Mouse (Mus musculus) kidney, postnatal 14 days (tissue): ENCODE data around the gene Chrng.
A peak's percentile ranks its signal among the peaks of the same experiment; 100 is the strongest.

Experiments used
- DNase-seq: peaks from one replicate; pipeline ENCODE4 v3.0.0; 2022; ENCODE audit warnings: mixed read lengths

The Chrng gene

DNA sequence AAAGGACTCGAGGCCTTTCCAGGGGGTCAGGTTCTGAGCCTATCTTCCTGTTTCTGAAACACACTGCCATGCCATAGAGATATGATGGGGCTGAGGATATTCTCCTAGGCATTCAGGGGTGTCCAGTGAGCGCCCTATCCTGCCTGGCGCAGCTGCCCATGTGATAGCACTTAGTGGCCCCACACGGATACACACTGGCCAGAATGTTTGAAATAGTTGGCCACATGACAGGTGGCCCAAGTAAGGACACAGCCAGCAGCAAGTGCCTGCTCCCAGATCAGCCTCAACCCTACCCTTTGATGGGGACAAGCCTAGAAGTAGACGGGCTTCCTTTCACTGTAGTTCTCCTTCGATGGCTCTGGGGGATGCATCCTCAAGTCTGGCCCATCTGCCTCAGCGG is at the start of gene Chrng:
Gene Chrng (plus strand): TSS at position 193 of the 400 bp plus-strand sequence.
- DNase-seq, result no peak

DNA sequence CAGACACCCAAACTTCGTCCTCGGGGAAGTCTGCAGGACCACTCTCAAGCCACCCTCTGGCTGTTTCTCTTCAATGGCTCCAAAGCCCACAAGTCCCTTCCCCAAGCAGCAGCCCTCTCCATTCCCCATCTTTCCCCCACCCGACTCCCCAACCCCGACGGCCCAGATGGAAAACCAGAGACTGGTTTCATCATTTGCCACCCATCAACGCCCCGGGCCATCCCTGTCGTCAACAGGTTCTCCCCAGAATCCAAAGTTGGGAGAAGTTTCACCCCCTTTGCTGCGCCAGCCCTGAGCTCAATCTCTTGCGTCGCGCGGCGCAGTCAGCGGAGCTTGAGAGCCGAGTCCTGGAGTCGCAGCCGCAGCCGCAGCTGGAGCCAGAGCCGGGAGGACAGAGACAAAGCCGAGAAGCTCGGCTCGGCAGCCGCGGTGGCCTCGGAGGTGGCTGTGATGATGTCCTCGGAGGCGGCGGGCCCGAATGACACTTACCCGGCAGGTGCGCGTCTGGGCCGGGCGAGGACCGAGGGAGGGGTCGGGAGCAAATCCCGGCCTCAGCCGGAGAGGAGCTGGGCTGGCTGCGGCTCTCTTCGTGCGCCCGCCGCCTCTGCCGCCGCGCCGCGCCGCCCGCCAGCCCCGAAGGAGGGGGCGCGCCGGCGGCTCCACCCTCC is 48.8 kb upstream of the Chrng start:
- no peak for DNase-seq

DNA sequence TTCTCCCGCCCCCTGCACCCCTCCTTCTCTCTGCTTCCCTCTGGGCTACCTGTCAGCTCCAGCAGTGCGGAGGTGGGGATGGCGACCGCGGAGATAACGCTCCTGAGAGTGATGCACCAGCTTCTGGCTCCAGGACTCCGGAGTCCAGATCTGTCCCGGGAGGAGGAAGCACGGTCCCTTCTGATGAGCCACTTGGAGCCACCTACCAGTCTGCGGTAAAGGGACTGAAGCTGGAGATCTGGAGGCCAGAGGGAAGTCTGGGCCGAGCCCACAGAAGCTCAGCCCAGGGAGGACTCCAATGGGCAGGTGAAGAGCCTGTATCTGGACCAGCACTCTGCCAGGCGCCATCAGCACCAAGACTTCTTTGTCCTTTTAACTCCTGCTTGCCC is 48.3 kb upstream of the Chrng start, which contains the start of gene Ecel1:
Gene Ecel1 (minus strand): TSS at position 323 of the 389 bp plus-strand sequence.
- DNase-seq, result no peak

DNA sequence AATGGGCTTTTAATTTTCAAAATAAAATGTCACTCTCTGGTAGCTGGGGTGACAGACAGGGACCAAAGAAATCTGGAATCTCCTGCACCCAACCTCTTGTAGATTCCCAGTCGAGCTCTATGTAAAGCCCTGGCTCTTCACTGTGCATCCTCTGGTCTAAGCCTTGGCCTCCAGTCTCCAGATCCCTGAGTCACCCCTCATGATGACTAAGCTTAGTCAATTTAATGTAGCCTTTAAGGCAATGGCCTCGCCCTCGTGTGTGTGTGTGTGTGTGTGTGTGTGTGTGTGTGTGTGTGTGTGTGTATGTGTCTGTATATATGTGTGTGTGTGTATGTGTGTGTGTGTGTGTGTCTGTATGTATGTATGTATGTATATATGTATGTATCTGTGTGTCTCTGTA is 45.1 kb upstream of the Chrng start:
- no peak for DNase-seq

DNA sequence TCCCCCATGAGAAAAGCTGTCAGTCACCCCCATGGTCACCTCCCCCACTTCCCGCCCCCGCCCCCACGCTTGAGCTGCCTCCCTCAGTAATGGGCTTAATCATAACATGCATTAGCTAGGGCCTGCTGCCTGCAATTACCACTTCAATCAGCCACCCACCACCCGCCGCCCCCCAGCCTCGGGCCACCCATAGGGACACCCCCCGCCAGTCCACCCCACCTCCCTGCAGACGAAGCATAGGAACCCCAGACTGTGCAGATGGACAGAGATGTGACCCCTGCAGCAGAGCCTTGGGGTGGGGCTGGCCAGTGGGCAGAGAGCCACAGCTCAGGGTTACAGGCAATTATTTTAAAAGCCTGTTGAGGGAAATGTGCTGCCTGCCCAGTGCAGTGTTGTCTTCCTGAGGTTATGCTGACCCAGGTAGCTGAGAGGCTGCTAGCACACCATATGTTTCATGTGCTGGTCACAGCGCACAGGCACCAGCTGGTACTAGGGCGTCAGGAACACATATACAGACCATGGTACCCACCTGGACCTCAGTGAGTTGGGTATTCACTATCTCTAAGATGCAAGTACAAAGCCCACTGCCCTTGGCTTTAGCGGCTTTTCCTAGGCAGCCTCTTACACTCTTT is 40.2 kb upstream of the Chrng start:
- no peak for DNase-seq

DNA sequence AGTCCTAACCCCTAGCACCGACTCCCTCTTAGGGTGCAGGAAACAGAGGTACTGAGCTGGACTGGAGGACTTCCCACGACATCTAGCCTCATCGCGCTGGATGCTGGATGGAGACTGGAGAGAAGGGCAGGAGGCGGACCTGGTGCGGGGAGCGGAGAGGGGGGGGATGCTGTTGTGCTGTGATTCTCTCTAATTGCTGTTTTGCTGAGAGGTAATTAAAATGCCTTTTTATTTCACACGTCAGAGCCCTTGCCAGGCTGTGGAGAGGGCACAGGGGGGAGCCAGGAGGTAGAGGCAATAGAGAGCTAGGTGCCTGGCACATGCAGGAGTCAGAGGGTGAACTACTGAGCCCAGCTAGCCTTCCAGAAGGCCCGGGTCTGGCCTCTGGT is 39.7 kb upstream of the Chrng start:
- DNase-seq, result no peak

DNA sequence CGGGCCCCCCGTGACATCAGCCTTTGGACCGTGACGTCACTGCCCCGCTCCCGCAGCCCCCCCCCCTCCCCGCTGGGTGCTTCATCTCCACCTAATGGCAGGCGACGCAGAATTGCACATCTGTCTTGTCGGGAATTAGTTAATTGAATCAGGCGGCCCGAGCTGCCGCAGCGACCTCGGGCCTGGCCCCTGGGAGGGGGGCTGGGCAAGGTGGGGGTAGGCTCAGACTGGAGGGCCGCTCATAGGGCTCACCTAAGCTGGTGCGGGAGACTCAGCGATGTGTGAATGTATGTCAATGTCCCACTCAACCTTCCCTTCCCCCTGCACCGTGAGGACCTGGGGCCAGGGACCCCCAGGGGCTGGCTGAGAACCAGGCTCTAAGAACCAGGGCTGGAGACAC is 34.0 kb upstream of the Chrng start:
- no peak for DNase-seq

DNA sequence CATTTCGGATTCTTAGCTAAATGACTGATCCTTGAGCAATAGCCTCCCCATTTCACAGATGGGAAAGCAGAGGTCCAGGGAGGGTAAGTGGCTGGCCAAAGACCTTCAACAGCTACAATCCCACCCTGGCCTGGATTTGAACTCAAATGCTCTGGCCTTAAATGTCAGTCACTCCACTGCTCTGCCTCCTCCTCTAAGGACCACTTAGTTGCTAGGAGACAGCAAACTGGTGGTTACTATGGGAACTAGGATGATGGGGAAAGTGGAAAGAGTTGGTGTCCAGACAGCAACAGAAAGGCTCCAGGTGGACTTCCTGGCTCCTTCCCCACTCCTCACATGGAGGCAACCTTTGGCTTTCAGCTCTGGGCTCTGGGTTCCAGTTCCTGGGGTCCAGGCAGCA is 33.1 kb upstream of the Chrng start:
- DNase-seq, result no peak

DNA sequence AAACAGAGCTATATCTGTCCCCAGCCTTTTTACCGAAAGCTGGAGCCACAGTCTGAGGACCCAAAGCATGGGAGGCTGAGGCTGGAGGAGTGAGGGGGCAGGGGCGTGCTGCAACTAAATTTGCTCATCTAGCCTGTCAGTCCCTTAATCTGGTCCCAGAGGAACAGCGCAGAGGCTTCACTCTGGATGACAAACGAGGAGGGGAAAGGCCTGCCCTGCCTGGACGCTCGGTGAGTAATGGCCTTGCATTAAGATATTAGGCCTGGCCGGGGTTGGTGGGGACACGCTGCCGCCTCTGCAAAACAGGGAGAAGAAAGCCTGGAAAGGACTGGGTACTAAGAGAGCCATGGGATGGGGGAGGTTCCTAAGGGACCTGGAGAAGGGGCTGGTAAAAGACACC is 32.1 kb upstream of the Chrng start:
- DNase-seq, result no peak

DNA sequence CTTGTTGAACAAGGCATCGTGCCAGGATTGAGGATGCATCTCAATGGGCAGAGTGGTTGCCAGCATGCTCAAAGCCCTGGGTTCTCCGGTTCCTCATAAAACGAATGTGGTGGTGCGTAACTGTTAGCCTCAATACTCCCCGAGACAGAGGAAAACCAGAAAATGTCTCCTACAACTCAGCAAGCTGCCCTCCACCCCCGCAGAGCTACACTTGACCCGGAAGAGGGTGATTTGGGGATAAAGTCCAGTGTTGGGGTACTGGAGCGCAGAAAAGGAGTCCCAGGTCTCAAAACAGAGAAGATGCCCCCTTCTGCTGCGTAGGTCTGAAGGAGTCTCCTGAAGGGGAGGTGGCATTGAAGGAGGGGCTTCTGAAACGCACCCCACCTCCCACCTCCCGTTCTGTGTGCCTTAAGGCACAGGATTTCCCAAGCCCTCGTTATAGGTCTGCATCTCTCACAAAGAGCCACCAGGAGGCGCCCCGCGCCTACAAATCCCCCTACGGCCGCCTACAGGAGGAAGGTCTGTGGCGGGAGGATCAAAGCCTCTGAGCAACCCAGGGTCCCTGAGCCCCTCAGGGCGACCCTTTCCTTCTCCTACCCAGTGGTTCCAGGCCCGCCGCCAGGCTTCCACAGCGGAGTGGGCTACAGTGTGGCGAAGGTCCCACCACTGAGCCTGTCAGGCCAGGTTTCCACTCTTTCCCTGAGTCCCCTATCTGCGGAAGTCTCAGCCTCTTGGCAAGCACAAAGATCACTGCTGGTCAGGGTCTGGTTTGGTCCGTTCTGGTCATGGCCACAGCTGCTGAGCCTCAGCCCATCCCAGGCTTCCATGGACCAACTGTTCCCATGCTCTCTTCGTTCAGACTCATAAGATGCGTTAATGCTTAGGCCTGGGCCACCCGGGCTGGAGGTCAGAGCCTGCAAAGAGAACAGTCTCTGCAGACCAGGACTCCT is 30.2 kb upstream of the Chrng start:
- DNase-seq, result peak; percentile 79

DNA sequence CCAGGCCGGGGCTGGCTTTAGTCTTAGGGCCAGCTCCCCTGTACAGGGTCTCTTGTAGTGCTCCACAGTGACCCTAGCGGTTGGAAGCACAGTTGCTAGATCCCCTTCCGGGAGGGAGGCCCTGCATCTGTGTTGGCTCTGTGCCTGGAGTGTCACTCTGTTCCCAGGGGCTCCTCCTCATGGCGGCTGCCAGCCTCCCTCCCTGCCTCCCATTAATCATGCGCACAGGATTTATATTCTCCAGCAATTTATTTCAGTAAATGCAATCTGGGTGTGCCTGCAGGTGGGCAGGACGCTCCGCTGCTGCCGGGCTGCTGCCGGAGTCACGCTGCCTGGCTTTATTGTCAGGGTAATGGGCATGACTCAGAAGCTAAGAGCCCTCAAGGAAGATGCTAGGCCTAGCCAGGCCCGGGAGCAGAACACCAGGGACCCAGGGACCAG is 28.6 kb upstream of the Chrng start:
- peak; percentile 66 for DNase-seq

DNA sequence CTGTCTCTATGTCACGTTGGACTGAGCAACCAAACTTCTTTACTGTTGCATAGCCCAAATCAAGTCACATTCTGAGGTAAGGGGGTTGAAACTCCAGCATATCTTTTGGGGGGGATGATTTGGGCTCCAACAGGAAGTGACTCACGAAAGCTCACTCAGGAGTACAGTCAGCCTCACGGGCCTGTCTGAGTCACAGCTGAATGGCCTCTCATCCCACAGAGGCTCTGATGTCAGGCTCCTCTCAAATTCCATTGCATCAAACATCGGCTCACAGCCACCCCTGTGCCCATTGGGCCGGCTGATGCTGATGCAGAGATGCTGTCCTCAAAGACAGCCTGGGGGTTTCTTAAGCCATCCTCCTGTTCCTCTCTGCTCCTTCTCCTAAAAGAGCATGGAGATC is 23.6 kb upstream of the Chrng start:
- no peak for DNase-seq

DNA sequence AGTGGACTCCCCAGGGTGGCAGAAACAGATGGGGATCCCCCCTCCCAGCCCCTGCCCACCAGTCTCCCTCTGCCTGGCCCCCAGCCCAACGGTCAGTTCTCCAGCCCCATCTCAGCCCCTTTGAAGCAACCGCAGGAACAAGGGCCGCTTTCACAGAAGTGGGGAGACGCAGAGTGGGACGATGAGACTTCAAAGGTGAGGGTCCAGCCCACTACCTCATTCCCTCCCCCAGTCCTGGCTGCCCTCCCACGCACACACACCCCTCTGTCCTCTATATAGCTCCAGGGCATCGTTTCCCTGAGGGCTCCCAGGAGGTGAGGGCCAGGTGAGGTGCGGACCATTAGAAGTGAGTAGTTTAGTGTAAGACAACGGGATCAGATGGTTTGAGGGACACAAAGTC is 21.4 kb upstream of the Chrng start, which contains the start of gene Prss56:
Gene Prss56 (plus strand): TSS at position 301 of the 400 bp plus-strand sequence.
- DNase-seq, result no peak

DNA sequence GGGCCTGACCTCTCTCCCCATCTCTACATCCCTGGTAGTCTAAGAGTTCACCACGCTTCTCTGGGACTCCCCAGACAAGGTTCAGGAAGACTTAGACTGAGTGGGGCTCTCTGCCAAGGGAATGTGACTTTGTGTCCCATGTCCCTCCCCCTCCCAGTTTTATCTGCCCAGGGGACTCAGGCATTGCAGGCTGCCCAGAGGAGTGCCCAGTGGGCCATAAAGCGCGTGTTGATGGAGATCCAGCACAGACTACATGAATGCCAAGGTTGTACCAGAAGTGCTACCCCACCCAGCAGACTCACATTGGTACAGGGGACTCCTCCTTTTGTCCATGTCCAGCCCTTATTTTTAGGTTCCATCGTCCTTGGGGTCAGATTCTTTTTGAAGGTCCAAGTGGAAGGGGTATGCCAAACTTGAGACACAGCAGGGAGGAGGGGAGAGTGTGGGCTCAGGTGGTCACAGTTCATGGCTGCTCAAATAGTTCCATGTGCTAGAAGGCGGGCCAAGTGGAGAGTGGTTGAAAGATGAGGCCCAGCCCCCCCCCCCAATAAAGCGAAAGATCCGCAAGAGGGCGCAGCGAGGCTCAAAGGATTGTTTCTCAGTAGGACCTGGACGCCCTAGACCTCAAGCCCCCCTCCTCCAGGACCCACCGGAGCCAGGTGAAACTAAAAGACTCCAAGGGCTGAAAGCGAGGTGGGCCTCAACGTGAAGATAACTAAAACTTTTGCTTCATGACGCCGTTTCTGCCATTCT is 20.3 kb upstream of the Chrng start:
- no peak for DNase-seq

DNA sequence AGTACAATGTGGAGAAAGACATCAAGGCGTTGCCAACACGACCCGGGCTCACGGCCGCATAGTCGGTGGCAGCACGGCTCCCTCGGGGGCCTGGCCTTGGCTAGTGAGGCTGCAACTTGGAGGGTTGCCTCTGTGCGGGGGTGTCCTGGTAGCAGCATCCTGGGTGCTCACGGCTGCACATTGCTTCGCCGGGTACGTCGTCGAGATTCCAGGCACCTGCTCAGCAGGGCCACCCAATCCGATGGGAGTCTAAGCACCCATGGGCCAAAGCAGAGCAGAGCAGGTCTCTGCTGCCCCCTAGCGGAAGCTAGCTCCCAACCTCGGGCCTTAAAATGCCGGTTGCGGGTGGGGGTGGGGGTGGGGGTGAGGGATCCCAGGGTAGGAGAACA is 19.7 kb upstream of the Chrng start:
- peak; percentile 78 for DNase-seq

DNA sequence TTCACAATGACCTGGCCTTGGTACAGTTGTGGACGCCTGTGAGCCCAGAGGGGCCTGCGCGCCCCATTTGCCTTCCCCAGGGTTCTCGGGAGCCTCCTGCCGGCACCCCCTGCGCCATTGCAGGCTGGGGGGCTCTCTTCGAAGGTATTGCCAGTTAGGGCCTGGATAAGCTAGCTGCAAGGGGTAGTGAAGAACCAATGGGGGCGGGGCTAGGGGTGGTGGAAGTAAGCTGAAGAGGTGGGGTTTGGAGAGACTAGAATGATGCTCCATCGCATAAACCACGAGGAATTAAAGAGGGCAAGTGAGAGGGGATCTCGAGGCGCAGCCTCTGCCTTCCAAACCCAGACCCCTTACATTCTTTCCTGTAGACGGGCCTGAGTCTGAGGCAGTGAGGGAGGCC is 18.9 kb upstream of the Chrng start:
- no peak for DNase-seq

DNA sequence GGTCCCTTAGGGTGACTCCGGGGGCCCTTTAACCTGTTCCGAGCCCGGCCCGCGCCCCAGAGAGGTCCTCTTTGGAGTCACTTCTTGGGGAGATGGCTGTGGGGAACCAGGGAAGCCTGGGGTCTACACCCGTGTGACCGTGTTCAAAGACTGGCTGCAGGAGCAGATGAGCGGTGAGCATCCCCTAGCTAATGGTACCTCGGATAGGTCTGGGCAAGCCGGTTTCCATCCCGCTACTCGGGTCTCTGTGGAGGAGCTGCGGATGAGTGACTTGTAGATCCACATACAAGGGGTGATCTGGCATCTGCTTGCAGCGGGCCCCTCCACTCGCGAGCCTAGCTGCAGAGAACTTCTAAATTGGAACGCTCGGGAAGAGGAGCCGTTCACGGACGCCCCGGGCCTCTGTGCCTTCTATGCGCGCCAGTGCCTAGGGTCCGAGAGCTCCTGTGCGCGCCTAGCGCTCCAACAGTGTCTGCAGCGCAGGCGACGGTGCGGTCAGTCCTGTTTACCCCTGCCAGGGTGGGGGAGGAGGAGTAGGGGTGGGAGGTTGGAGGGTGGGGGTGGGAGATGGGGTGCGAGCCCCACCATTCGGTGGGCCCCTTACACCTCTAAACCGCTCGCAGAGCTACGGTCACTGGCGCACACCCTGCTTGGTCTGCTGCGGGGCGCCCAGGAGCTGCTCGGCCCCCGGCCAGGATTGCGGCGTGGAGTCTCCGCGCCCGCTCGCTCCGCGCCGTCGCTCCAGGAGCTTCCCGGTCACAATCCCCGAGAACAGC is 18.0 kb upstream of the Chrng start:
- DNase-seq, result no peak

DNA sequence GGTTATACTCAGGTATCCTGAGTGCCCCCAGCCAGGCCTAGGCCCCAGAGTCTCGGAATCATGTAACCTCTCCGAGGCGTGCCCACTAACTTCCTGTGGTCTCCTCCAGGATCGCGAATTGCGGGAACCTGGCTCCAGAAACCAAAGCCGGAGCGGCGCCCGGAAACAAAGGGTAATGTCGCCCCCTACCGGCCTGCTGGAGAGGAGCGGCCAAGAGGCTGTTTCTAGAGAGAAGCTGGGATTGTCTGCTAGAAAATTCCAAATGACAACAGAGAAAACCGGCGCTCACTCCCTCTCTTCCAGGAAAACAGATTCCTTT is 17.5 kb upstream of the Chrng start:
- peak; percentile 75 for DNase-seq

DNA sequence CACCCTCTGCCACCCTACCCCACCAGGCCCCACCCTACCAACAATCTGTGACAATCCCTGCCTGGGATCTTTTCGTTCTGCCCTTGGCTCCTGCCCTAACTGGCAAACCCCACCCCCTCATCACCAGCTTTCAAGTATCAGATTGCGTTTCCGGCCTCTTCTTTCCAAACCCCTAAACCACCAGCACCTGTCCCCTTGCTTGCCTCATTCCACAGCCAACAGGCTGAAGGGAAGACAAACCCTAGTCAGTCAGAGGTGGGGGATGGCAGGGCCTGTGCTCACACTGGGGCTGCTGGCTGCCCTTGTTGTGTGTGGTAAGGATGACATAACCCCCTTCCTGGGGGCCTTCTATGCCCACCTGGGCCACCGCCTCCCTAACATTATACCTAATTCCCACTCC is 14.0 kb upstream of the Chrng start, which contains the start of gene Chrnd:
Gene Chrnd (plus strand): TSS at position 179 of the 400 bp plus-strand sequence.
- DNase-seq, result no peak

DNA sequence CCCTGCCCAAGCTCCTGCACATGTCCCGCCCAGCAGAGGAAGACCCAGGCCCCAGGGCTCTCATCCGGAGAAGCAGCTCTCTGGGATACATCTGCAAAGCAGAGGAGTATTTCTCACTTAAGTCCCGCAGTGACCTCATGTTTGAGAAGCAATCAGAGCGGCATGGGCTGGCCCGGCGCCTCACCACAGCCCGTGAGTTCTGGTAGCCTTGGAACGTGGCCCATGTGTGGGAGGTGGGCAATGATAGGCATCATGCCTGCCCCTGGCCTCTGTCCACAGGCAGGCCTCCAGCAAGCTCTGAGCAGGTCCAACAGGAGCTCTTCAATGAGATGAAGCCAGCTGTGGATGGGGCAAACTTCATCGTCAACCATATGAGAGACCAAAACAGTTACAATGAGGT is 7.2 kb upstream of the Chrng start:
- no peak for DNase-seq

DNA sequence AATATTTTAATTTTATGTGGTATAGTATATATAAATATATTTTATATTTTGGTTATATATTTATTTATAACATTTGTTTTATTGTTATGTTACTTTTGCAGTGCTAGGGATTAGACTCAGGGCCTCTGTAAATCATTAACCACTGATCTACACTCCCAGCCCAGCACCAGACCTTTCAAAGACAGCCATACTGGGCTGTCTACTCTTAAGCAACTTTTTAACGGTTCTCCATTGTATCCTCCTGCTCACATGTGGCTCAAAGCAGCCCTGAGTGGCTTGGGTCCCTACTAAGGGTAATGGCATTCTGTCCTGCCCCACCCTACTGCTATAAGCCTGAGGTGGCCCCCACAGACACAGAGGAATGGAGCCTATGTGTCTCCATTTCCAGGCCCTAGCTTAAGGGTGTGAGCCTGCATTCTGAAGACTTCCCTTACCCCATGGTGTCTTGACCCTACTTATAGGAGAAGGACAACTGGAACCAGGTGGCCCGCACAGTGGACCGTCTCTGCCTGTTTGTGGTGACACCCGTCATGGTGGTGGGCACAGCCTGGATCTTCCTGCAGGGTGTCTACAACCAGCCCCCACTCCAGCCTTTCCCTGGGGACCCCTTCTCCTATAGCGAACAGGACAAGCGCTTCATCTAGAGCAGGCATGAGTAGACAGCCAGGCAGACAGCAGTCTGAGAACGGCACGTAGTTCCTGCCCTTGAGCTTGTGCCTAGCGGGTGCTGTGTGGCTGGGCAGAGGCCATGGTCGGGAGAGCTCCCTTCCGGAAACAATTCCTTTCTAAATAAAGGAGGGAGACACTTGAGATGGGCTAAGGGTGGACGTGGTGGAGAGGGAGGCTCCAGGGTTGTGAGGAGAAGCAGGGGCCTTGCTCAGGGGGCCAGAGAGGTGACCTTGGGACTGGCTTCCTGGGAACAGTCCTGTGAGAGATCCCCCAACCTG is 6.1 kb upstream of the Chrng start:
- DNase-seq, result no peak
